Mouse (Mus musculus): ENCODE measurements around the gene Jag2. TPM values are rescaled to one million over a fixed set of nuclear protein-coding genes. Genes with fewer than 3 reads are reported as not detected.

The Jag2 gene
- total and polyA plus RNA-seq, 2 experiments, result under 0.01 to 0.13 TPM

- Histone ChIP-seq H3K36me3 (ENCODE audit: control insufficient read depth, insufficient read depth, low read length) (no peaks in the 10 kb centered on the region), H3K27ac (replicated peaks; ENCODE audit: insufficient read depth, low read depth, low read length) (no peak overlapping the region), H3K4me1 (ENCODE audit: control insufficient read depth, insufficient read depth, low read length) (no peaks in the 10 kb centered on the region), H3K9ac (ENCODE audit: low read depth, low read length) (no peak overlapping the region), H3K79me2 (ENCODE audit: control insufficient read depth, insufficient read depth, low read length) (no peaks in the 10 kb centered on the region), H3K4me3 (ENCODE audit: insufficient read depth, low read depth, low read length) (no peak overlapping the region), H3K27me3 (ENCODE audit: control insufficient read depth, insufficient read depth, low read length) (0 out of 2 replicates have a peak, but pooled peaks cover 8% of the 10 kb centered on the region)
- WGBS, result 65% methylated on average over 5 of the region's 5 CpGs
- no peak for TF ChIP-seq POLR2A (IDR thresholded peaks at IDR 0.05; ENCODE audit: extremely low read depth, insufficient read depth, low read length)
- no peak for TF ChIP-seq CTCF (IDR thresholded peaks at IDR 0.05; ENCODE audit: low read depth, low read length)
- DNase-seq (ENCODE audit: extremely low read depth, low read depth, low spot score), result no peak
Measured at GRCm38 (mm10) chr12:112879731-112880130, 49.8 kb downstream of the Jag2 start.

GRCm38 (mm10) chr12:112877607-112878020, 52.0 kb downstream of the Jag2 start:
- Histone ChIP-seq H3K4me1 (ENCODE audit: control insufficient read depth, insufficient read depth, low read length) (no peaks in the 10 kb centered on the region), H3K27me3 (ENCODE audit: control insufficient read depth, insufficient read depth, low read length) (0 out of 2 replicates have a peak, but pooled peaks cover 8% of the 10 kb centered on the region), H3K9ac (ENCODE audit: low read depth, low read length) (no peak overlapping the region), H3K27ac (replicated peaks; ENCODE audit: insufficient read depth, low read depth, low read length) (no peak overlapping the region), H3K79me2 (ENCODE audit: control insufficient read depth, insufficient read depth, low read length) (no peaks in the 10 kb centered on the region), H3K4me3 (ENCODE audit: insufficient read depth, low read depth, low read length) (no peak overlapping the region), H3K36me3 (ENCODE audit: control insufficient read depth, insufficient read depth, low read length) (no peaks in the 10 kb centered on the region)
- 6% methylated on average over 37 of the region's 37 CpGs for WGBS
- no peak for TF ChIP-seq CTCF (IDR thresholded peaks at IDR 0.05; ENCODE audit: low read depth, low read length)
- TF ChIP-seq POLR2A (IDR thresholded peaks at IDR 0.05; ENCODE audit: extremely low read depth, insufficient read depth, low read length), result no peak
- no peak for DNase-seq (ENCODE audit: extremely low read depth, low read depth, low spot score)

- no peak overlapping the region for H3K4me3 ChIP-seq (ENCODE audit: insufficient read depth, low read depth, low read length)
- 10% methylated on average over 17 of the region's 17 CpGs for WGBS
- no peak overlapping the region for H3K9ac ChIP-seq (ENCODE audit: low read depth, low read length)
- no peaks in the 10 kb centered on the region for H3K79me2 ChIP-seq (ENCODE audit: control insufficient read depth, insufficient read depth, low read length)
- TF ChIP-seq POLR2A (IDR thresholded peaks at IDR 0.05; ENCODE audit: extremely low read depth, insufficient read depth, low read length), result no peak
- TF ChIP-seq CTCF (IDR thresholded peaks at IDR 0.05; ENCODE audit: low read depth, low read length), result no peak
- H3K27ac ChIP-seq (replicated peaks; ENCODE audit: insufficient read depth, low read depth, low read length), result no peak overlapping the region
- no peak for DNase-seq (ENCODE audit: extremely low read depth, low read depth, low spot score)
- 0 out of 2 replicates have a peak, but pooled peaks cover 8% of the 10 kb centered on the region for H3K27me3 ChIP-seq (ENCODE audit: control insufficient read depth, insufficient read depth, low read length)
- H3K4me1 ChIP-seq (ENCODE audit: control insufficient read depth, insufficient read depth, low read length), result no peaks in the 10 kb centered on the region
- no peaks in the 10 kb centered on the region for H3K36me3 ChIP-seq (ENCODE audit: control insufficient read depth, insufficient read depth, low read length)
Measured at GRCm38 (mm10) chr12:112877073-112877576, 52.5 kb downstream of the Jag2 start.

- 7% methylated on average over 28 of the region's 28 CpGs for WGBS
Measured at GRCm38 (mm10) chr12:112876332-112877072, 53.1 kb downstream of the Jag2 start.

GRCm38 (mm10) chr12:112875225-112876013, 54.2 kb downstream of the Jag2 start:
- no peak overlapping the region for H3K4me3 ChIP-seq (ENCODE audit: insufficient read depth, low read depth, low read length)
- no peaks in the 10 kb centered on the region for H3K79me2 ChIP-seq (ENCODE audit: control insufficient read depth, insufficient read depth, low read length)
- 28% methylated on average over 16 of the region's 16 CpGs for WGBS
- H3K9ac ChIP-seq (ENCODE audit: low read depth, low read length), result no peak overlapping the region
- H3K27me3 ChIP-seq (ENCODE audit: control insufficient read depth, insufficient read depth, low read length), result 0 out of 2 replicates have a peak, but pooled peaks cover 8% of the 10 kb centered on the region
- TF ChIP-seq POLR2A (IDR thresholded peaks at IDR 0.05; ENCODE audit: extremely low read depth, insufficient read depth, low read length) (no peak), CTCF (IDR thresholded peaks at IDR 0.05; ENCODE audit: low read depth, low read length) (peak; percentile 80)
- H3K27ac ChIP-seq (replicated peaks; ENCODE audit: insufficient read depth, low read depth, low read length), result no peak overlapping the region
- H3K4me1 ChIP-seq (ENCODE audit: control insufficient read depth, insufficient read depth, low read length), result no peaks in the 10 kb centered on the region
- no peak for DNase-seq (ENCODE audit: extremely low read depth, low read depth, low spot score)
- no peaks in the 10 kb centered on the region for H3K36me3 ChIP-seq (ENCODE audit: control insufficient read depth, insufficient read depth, low read length)

More at GRCm38 (mm10) chr12:112876332-112877072, 53.1 kb downstream of the Jag2 start:
- Histone ChIP-seq H3K36me3 (ENCODE audit: control insufficient read depth, insufficient read depth, low read length) (no peaks in the 10 kb centered on the region), H3K4me3 (ENCODE audit: insufficient read depth, low read depth, low read length) (peak overlapping the region; percentile 11; the same call in 1 of the 2 replicates), H3K4me1 (ENCODE audit: control insufficient read depth, insufficient read depth, low read length) (no peaks in the 10 kb centered on the region), H3K9ac (ENCODE audit: low read depth, low read length) (no peak overlapping the region), H3K27ac (replicated peaks; ENCODE audit: insufficient read depth, low read depth, low read length) (no peak overlapping the region), H3K79me2 (ENCODE audit: control insufficient read depth, insufficient read depth, low read length) (no peaks in the 10 kb centered on the region), H3K27me3 (ENCODE audit: control insufficient read depth, insufficient read depth, low read length) (0 out of 2 replicates have a peak, but pooled peaks cover 8% of the 10 kb centered on the region)
- no peak for DNase-seq (ENCODE audit: extremely low read depth, low read depth, low spot score)
- no peak for TF ChIP-seq CTCF (IDR thresholded peaks at IDR 0.05; ENCODE audit: low read depth, low read length)
- no peak for TF ChIP-seq POLR2A (IDR thresholded peaks at IDR 0.05; ENCODE audit: extremely low read depth, insufficient read depth, low read length)
